Mouse (Mus musculus) intestine, embryonic 16.5 days (tissue): ENCODE measurements at regions not wholly inside any gene's neighbourhood (a gene's known extent, or its start where the extent isn't known, plus 50 kb on each side); places are given as distances from the start of the nearest gene placed in this dataset.

ENCODE experiments used
- ATAC-seq: fragments of 200-750 bp; cut with Nextera tagmentation; 2 replicates; pipeline ENCODE4 v1.8.0; 2017; ENCODE audit warnings: moderate TSS enrichment, moderate library complexity
- H3K27ac ChIP-seq: fragments of 300-500 bp; sonication (generic); 2 replicates; pipeline ENCODE4 v1.5.1; 2014; ENCODE audit warnings: mild to moderate bottlenecking, low read length
- H3K27me3 ChIP-seq: fragments of 300-500 bp; sonication (generic); replicated peaks from 2 replicates; pipeline ENCODE4 v1.6.1; 2014; ENCODE audit warnings: low read length, control low read depth, mixed read lengths; ENCODE audit not compliant: control insufficient read depth, insufficient read depth
- H3K36me3 ChIP-seq: fragments of 300-500 bp; sonication (generic); 2 replicates; pipeline ENCODE4 v1.6.1; 2014; ENCODE audit warnings: low read length, control low read depth; ENCODE audit not compliant: control insufficient read depth, insufficient read depth
- H3K4me1 ChIP-seq: fragments of 300-500 bp; sonication (generic); 2 replicates; pipeline ENCODE4 v1.6.1; 2014; ENCODE audit warnings: low read length, control low read depth, mixed read lengths; ENCODE audit not compliant: control insufficient read depth, insufficient read depth
- H3K4me2 ChIP-seq: fragments of 300-500 bp; sonication (generic); 2 replicates; pipeline ENCODE4 v1.6.1; 2014; ENCODE audit warnings: low read depth, low read length, control low read depth
- H3K4me3 ChIP-seq: fragments of 300-500 bp; sonication (generic); 2 replicates; pipeline ENCODE4 v1.5.1; 2014; ENCODE audit warnings: mild to moderate bottlenecking, low read length
- H3K9ac ChIP-seq: fragments of 300-500 bp; sonication (generic); 2 replicates; pipeline ENCODE4 v1.6.1; 2014; ENCODE audit warnings: low read depth, low read length
- H3K9me3 ChIP-seq: fragments of 300-500 bp; sonication (generic); 2 replicates; pipeline ENCODE4 v1.6.1; 2016; ENCODE audit warnings: low read length, control low read depth; ENCODE audit not compliant: control insufficient read depth
- WGBS: fragments of 180-500 bp; shearing (Covaris S2); extraction: QIAGEN DNeasy Blood & Tissue Kit; methylation state at CpG from one replicate; pipeline ENCODE4 v1.1.7; 2014; 5-methylcytosine and 5-hydroxymethylcytosine counted together

- Histone ChIP-seq H3K9me3 (no peaks in the 10 kb centered on the region), H3K27ac (no peak overlapping the region), H3K27me3 (no peaks in the 10 kb centered on the region), H3K4me2 (no peak overlapping the region), H3K36me3 (no peaks in the 10 kb centered on the region), H3K9ac (no peak overlapping the region), H3K4me1 (no peaks in the 10 kb centered on the region), H3K4me3 (no peak overlapping the region)
- 89% methylated on average over 9 of the region's 9 CpGs for WGBS
- no peak for ATAC-seq
Measured at GRCm38 (mm10) chr5:51775502-51776145, 208.1 kb upstream of the Ppargc1a start.

- no peaks in the 10 kb centered on the region for H3K4me1 ChIP-seq
- H3K27me3 ChIP-seq, result no peaks in the 10 kb centered on the region
- H3K4me3 ChIP-seq, result no peak overlapping the region
- WGBS, result 79% methylated on average over 2 of the region's 2 CpGs
- H3K27ac ChIP-seq, result no peak overlapping the region
- H3K9me3 ChIP-seq, result no peaks in the 10 kb centered on the region
- H3K36me3 ChIP-seq, result no peaks in the 10 kb centered on the region
- H3K9ac ChIP-seq, result no peak overlapping the region
- no peak for ATAC-seq
- H3K4me2 ChIP-seq, result no peak overlapping the region
Measured at GRCm38 (mm10) chr5:51771655-51772054, 204.1 kb upstream of the Ppargc1a start.

- H3K27ac ChIP-seq, result no peak overlapping the region
- no peaks in the 10 kb centered on the region for H3K36me3 ChIP-seq
- no peaks in the 10 kb centered on the region for H3K4me1 ChIP-seq
- ATAC-seq, result no peak
- H3K4me2 ChIP-seq, result no peak overlapping the region
- H3K9ac ChIP-seq, result no peak overlapping the region
- no peaks in the 10 kb centered on the region for H3K9me3 ChIP-seq
- H3K27me3 ChIP-seq, result no peaks in the 10 kb centered on the region
- WGBS, result 84% methylated on average over 3 of the region's 3 CpGs
- no peak overlapping the region for H3K4me3 ChIP-seq
Measured at GRCm38 (mm10) chr5:51766111-51766510, 198.6 kb upstream of the Ppargc1a start.

- no peak overlapping the region for H3K4me3 ChIP-seq
- H3K9ac ChIP-seq, result no peak overlapping the region
- no peaks in the 10 kb centered on the region for H3K36me3 ChIP-seq
- no peak overlapping the region for H3K4me2 ChIP-seq
- no peaks in the 10 kb centered on the region for H3K27me3 ChIP-seq
- H3K9me3 ChIP-seq, result no peaks in the 10 kb centered on the region
- H3K4me1 ChIP-seq, result no peaks in the 10 kb centered on the region
- no peak overlapping the region for H3K27ac ChIP-seq
- ATAC-seq, result no peak
- WGBS, result 85% methylated on average over 7 of the region's 7 CpGs
Measured at GRCm38 (mm10) chr5:51764416-51764815, 196.9 kb upstream of the Ppargc1a start.

- no peaks in the 10 kb centered on the region for H3K4me1 ChIP-seq
- H3K4me2 ChIP-seq, result no peak overlapping the region
- ATAC-seq, result no peak
- no peak overlapping the region for H3K27ac ChIP-seq
- no peaks in the 10 kb centered on the region for H3K27me3 ChIP-seq
- 74% methylated on average over 7 of the region's 7 CpGs for WGBS
- no peaks in the 10 kb centered on the region for H3K36me3 ChIP-seq
- no peak overlapping the region for H3K9ac ChIP-seq
- H3K4me3 ChIP-seq, result no peak overlapping the region
- H3K9me3 ChIP-seq, result no peaks in the 10 kb centered on the region
Measured at GRCm38 (mm10) chr5:51763599-51763998, 196.1 kb upstream of the Ppargc1a start.

- 70% methylated on average over 3 of the region's 3 CpGs for WGBS
- no peaks in the 10 kb centered on the region for H3K4me1 ChIP-seq
- no peak for ATAC-seq
- H3K27ac ChIP-seq, result no peak overlapping the region
- H3K36me3 ChIP-seq, result no peaks in the 10 kb centered on the region
- no peak overlapping the region for H3K4me2 ChIP-seq
- no peaks in the 10 kb centered on the region for H3K27me3 ChIP-seq
- H3K9ac ChIP-seq, result no peak overlapping the region
- H3K9me3 ChIP-seq, result no peaks in the 10 kb centered on the region
- no peak overlapping the region for H3K4me3 ChIP-seq
Measured at GRCm38 (mm10) chr5:51762352-51762751, 194.8 kb upstream of the Ppargc1a start.

GRCm38 (mm10) chr5:51758289-51758688 lies 190.8 kb upstream of the Ppargc1a start:
- Histone ChIP-seq H3K27ac (no peak overlapping the region), H3K4me2 (no peak overlapping the region), H3K9ac (no peak overlapping the region), H3K27me3 (no peaks in the 10 kb centered on the region), H3K36me3 (no peaks in the 10 kb centered on the region), H3K4me3 (no peak overlapping the region), H3K9me3 (no peaks in the 10 kb centered on the region), H3K4me1 (no peaks in the 10 kb centered on the region)
- no peak for ATAC-seq
- WGBS, result 79% methylated on average over 2 of the region's 2 CpGs

GRCm38 (mm10) chr5:51757864-51758263 lies 190.3 kb upstream of the Ppargc1a start:
- Histone ChIP-seq H3K27ac (no peak overlapping the region), H3K27me3 (no peaks in the 10 kb centered on the region), H3K4me2 (no peak overlapping the region), H3K36me3 (no peaks in the 10 kb centered on the region), H3K4me3 (no peak overlapping the region), H3K4me1 (no peaks in the 10 kb centered on the region), H3K9ac (no peak overlapping the region), H3K9me3 (no peaks in the 10 kb centered on the region)
- 74% methylated on average over 2 of the region's 2 CpGs for WGBS
- ATAC-seq, result no peak

GRCm38 (mm10) chr5:51752024-51752423 lies 184.5 kb upstream of the Ppargc1a start:
- Histone ChIP-seq H3K4me1 (no peaks in the 10 kb centered on the region), H3K9me3 (no peaks in the 10 kb centered on the region), H3K27me3 (no peaks in the 10 kb centered on the region), H3K4me2 (no peak overlapping the region), H3K4me3 (no peak overlapping the region), H3K36me3 (no peaks in the 10 kb centered on the region), H3K27ac (no peak overlapping the region), H3K9ac (no peak overlapping the region)
- WGBS, result 47% methylated on average over 4 of the region's 4 CpGs
- ATAC-seq, result no peak

- Histone ChIP-seq H3K27ac (no peak overlapping the region), H3K4me3 (no peak overlapping the region), H3K36me3 (no peaks in the 10 kb centered on the region), H3K4me2 (no peak overlapping the region), H3K9ac (no peak overlapping the region), H3K4me1 (no peaks in the 10 kb centered on the region), H3K9me3 (no peaks in the 10 kb centered on the region), H3K27me3 (no peaks in the 10 kb centered on the region)
- WGBS, result 86% methylated on average over 8 of the region's 8 CpGs
- no peak for ATAC-seq
Measured at GRCm38 (mm10) chr5:51750456-51750855, 182.9 kb upstream of the Ppargc1a start.
